Mouse (Mus musculus) hindbrain, embryonic 11.5 days (tissue): Measurements from ENCODE around the gene Hs3st4. TPM values are rescaled to one million over a fixed set of nuclear protein-coding genes. Genes with fewer than 3 reads are reported as not detected.
A peak's percentile ranks its signal among the peaks of the same experiment; 100 is the strongest.

Source experiments
- ATAC-seq: fragments of 200-750 bp; cut with Nextera tagmentation; 2 replicates; pipeline ENCODE4 v1.8.0; 2017; ENCODE audit warnings: mild to moderate bottlenecking, moderate TSS enrichment, moderate library complexity; ENCODE audit not compliant: low FRiP score
- DNase-seq: peaks from one replicate; pipeline ENCODE4 v3.0.0-alpha.2; 2015; ENCODE audit warnings: low spot score
- H3K27ac ChIP-seq: fragments of 300-500 bp; sonication (generic); 2 replicates; pipeline ENCODE4 v1.5.1; 2014; ENCODE audit warnings: mild to moderate bottlenecking, low read depth, low read length
- H3K27me3 ChIP-seq: fragments of 300-500 bp; sonication (generic); 2 replicates; pipeline ENCODE4 v1.6.1; 2014; ENCODE audit warnings: mild to moderate bottlenecking, low read length, moderate library complexity, mixed read lengths; ENCODE audit not compliant: control insufficient read depth, insufficient read depth
- H3K36me3 ChIP-seq: fragments of 300-500 bp; sonication (generic); 2 replicates; pipeline ENCODE4 v1.6.1; 2014; ENCODE audit warnings: mild to moderate bottlenecking, low read length, moderate library complexity, mixed read lengths; ENCODE audit not compliant: control insufficient read depth, insufficient read depth
- H3K4me1 ChIP-seq: fragments of 300-500 bp; sonication (generic); replicated peaks from 2 replicates; pipeline ENCODE4 v1.6.1; 2014; ENCODE audit warnings: low read length, mixed read lengths; ENCODE audit not compliant: control insufficient read depth, insufficient read depth
- H3K4me2 ChIP-seq: fragments of 300-500 bp; sonication (generic); replicated peaks from 2 replicates; pipeline ENCODE4 v1.6.1; 2014; ENCODE audit warnings: mild to moderate bottlenecking, low read depth, low read length
- H3K4me3 ChIP-seq: fragments of 300-500 bp; sonication (generic); 2 replicates; pipeline ENCODE4 v1.5.1; 2014; ENCODE audit warnings: low read depth, low read length
- H3K9ac ChIP-seq: fragments of 300-500 bp; sonication (generic); 2 replicates; pipeline ENCODE4 v1.6.1; 2014; ENCODE audit warnings: low read depth, low read length
- H3K9me3 ChIP-seq: fragments of 300-500 bp; sonication (generic); 2 replicates; pipeline ENCODE4 v1.6.1; 2016; ENCODE audit warnings: low read length; ENCODE audit not compliant: control insufficient read depth
- WGBS: fragments of 180-500 bp; shearing (Covaris S2); extraction: QIAGEN DNeasy Blood & Tissue Kit; methylation state at CpG from one replicate; pipeline ENCODE4 v1.1.7; 2014; 5-methylcytosine and 5-hydroxymethylcytosine counted together
- polyA plus RNA-seq: library from polyadenylated mRNA; unstranded; fragments of >200 nt; fragmentation: Nextera tagmentation; extraction: Ambion mirVana; gene quantifications from 2 replicates; pipeline ENCODE4 v1.2.1, GENCODE M21; 2014

Hs3st4 gene
- polyA plus RNA-seq, 1 experiment from 2014 or later, result 0.43 TPM

DNA sequence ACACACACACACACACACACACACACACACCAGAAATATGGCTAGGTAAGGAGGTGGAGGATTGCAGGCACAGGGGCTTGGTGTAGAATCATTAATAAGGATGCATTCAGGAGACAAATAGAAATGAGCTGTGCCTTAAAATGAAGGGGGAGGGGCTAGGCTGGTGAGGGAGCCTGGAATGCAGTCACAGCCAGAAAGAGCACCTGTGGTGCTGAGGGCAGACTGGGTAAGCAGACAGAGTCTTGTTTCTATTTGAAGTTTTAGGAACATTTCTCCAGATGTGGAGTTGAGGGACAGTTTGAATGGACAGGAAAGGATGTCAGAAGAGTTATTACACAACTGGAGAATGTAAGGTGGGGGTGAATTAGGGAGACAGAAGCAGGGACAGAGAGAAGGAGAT is 64.7 kb downstream of the Hs3st4 start:
- Histone ChIP-seq H3K27ac (no peak overlapping the region), H3K4me3 (no peak overlapping the region), H3K4me1 (no peaks in the 10 kb centered on the region), H3K9ac (no peak overlapping the region), H3K9me3 (no peaks in the 10 kb centered on the region), H3K36me3 (no peaks in the 10 kb centered on the region), H3K27me3 (no peaks in the 10 kb centered on the region), H3K4me2 (no peak overlapping the region)
- ATAC-seq (no peak), DNase-seq (no peak)

DNA sequence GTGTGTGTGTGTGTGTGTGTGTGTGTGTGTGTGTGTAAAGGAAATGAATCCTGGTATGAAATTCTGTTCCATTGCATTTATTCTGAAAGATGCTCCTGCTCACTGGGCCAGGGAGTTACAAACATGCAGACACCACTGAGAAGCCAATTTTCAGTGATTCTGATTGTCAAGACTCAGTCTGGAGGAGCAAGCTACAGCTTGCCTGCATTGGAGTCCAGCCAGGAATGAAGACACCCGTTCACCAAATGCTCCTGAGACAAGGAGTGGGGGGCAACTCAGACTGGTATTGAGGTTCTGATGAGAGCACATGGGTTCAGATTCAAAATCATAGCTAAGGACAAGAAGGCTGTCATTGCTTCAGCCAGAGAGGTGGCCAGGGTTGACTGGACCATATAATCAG is 66.3 kb downstream of the Hs3st4 start:
- 83% methylated on average over 1 of the region's 1 CpGs for WGBS
- Histone ChIP-seq H3K9me3 (no peaks in the 10 kb centered on the region), H3K9ac (no peak overlapping the region), H3K27ac (no peak overlapping the region), H3K4me2 (no peak overlapping the region), H3K27me3 (no peaks in the 10 kb centered on the region), H3K4me1 (no peaks in the 10 kb centered on the region), H3K4me3 (no peak overlapping the region), H3K36me3 (no peaks in the 10 kb centered on the region)
- DNase-seq, result no peak
- ATAC-seq, result no peak

DNA sequence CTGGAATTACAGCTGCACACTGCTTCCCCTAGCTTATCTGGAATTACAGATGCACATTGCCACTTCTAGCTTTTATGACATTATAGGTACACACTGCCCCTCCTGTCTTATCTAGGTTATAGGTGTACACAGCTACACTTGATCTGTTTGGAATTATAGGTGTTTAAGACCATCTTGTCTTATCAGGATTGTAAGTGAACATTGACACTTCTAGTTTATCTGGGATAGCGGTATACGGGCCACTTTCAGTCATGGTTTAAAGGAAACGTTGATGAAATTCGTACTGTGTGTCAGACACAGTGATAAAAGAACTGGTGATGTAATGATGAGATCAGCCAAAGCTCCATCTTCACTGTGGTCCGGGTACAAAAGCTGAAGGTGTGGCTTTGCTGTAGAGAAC is 67.8 kb downstream of the Hs3st4 start:
- 91% methylated on average over 5 of the region's 5 CpGs for WGBS
- Histone ChIP-seq H3K9ac (no peak overlapping the region), H3K4me3 (no peak overlapping the region), H3K4me2 (no peak overlapping the region), H3K4me1 (no peaks in the 10 kb centered on the region), H3K27ac (no peak overlapping the region), H3K27me3 (no peaks in the 10 kb centered on the region), H3K9me3 (no peaks in the 10 kb centered on the region), H3K36me3 (no peaks in the 10 kb centered on the region)
- ATAC-seq (no peak), DNase-seq (no peak)

DNA sequence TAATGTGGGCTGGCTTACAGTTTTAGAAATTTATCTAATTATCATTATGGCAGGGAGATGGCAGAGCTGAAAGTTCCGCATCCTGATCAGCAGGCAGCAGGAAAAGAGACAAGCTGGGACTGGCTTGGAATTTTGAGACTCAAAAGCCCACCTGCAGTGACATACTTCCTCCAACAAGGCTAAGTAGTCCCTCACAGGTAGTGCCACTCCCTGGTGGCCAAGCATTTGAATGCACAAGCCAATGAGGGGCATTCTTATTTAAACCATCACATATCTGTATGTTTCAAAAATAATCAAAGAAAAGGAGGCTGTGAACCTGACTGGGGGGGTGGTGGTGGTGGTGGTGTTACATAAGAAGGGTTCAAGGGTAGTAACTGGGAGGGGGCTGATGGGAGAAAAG is 101.1 kb downstream of the Hs3st4 start:
- no peak overlapping the region for H3K4me3 ChIP-seq
- no peaks in the 10 kb centered on the region for H3K27me3 ChIP-seq
- H3K9ac ChIP-seq, result no peak overlapping the region
- H3K27ac ChIP-seq, result no peak overlapping the region
- ATAC-seq (no peak), DNase-seq (no peak)
- no peaks in the 10 kb centered on the region for H3K9me3 ChIP-seq
- H3K36me3 ChIP-seq, result no peaks in the 10 kb centered on the region
- H3K4me1 ChIP-seq, result no peaks in the 10 kb centered on the region
- 65% methylated on average over 1 of the region's 1 CpGs for WGBS
- no peak overlapping the region for H3K4me2 ChIP-seq

DNA sequence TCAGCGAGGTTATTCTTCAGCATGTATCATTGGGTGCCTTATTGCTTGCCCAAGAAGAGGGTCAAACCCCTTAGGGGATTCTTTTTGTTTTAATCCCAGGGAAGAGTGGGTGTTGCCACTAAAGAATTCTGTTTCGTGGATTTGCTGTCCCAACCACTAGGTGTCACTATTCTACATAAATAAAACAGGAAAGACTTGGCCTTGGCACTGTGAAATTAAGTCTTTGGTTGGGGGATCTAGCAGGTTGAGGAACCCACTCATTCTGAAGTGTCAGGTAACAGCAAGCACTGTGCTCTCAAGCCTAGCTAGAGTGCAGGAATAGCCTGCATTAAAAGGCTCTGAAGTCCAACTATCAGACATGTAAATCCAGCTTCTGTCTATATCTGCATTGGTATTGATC is 146.3 kb downstream of the Hs3st4 start:
- no peak overlapping the region for H3K4me3 ChIP-seq
- no peak overlapping the region for H3K27ac ChIP-seq
- no peaks in the 10 kb centered on the region for H3K9me3 ChIP-seq
- DNase-seq, result peak; percentile 55
- no peak overlapping the region for H3K4me2 ChIP-seq
- no peaks in the 10 kb centered on the region for H3K36me3 ChIP-seq
- H3K27me3 ChIP-seq, result no peaks in the 10 kb centered on the region
- H3K9ac ChIP-seq, result no peak overlapping the region
- WGBS, result 14% methylated on average over 2 of the region's 2 CpGs
- ATAC-seq, result no peak
- H3K4me1 ChIP-seq, result no peaks in the 10 kb centered on the region

DNA sequence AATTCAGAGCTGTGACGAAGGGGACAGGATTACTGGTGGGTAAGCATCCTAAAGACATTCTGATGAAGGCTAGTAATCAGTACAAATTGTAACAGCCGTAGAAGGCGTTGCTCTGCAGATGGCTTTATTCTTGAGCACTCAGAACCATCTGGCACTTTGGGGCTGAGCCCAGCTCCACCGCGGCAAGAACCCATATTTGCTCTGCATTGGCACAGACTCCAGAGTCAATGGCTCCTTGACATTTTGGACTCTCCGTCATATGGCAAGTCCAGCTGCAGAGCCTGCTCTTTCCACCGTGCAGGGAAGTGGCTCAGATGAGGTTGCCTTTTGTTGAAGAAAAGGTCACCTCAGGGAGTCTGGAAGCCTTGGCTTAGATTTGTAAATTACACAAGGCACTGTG is 148.6 kb downstream of the Hs3st4 start:
- no peaks in the 10 kb centered on the region for H3K27me3 ChIP-seq
- no peak for ATAC-seq
- H3K4me3 ChIP-seq, result no peak overlapping the region
- WGBS, result 71% methylated on average over 7 of the region's 7 CpGs
- H3K4me1 ChIP-seq, result no peaks in the 10 kb centered on the region
- peak; percentile 2 for DNase-seq
- H3K36me3 ChIP-seq, result no peaks in the 10 kb centered on the region
- H3K27ac ChIP-seq, result no peak overlapping the region
- no peak overlapping the region for H3K4me2 ChIP-seq
- no peak overlapping the region for H3K9ac ChIP-seq
- H3K9me3 ChIP-seq, result no peaks in the 10 kb centered on the region

DNA sequence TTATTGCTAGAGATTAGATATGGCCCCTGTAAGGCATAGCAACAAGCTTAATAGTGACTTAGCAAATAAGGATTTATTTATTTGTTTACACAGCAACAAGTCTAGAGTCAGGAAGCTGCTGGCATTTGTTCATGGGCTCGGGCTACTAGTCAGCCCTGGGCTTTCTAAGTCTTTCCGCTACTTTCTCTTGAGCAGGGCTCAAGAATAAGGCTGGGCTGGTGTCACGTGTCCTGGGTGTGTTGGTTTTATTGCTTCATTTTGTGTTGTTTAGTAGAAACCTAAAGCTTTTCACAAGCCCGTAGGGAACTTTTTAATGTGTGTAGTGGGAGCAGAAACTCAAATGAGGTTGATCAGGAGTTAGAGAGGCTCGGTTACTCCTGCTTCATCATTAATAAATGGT is 153.5 kb downstream of the Hs3st4 start:
- 91% methylated on average over 5 of the region's 5 CpGs for WGBS
- ATAC-seq (no peak), DNase-seq (no peak)
- Histone ChIP-seq H3K27ac (no peak overlapping the region), H3K9ac (no peak overlapping the region), H3K4me1 (no peaks in the 10 kb centered on the region), H3K36me3 (no peaks in the 10 kb centered on the region), H3K4me2 (no peak overlapping the region), H3K27me3 (no peaks in the 10 kb centered on the region), H3K9me3 (no peaks in the 10 kb centered on the region), H3K4me3 (no peak overlapping the region)

DNA sequence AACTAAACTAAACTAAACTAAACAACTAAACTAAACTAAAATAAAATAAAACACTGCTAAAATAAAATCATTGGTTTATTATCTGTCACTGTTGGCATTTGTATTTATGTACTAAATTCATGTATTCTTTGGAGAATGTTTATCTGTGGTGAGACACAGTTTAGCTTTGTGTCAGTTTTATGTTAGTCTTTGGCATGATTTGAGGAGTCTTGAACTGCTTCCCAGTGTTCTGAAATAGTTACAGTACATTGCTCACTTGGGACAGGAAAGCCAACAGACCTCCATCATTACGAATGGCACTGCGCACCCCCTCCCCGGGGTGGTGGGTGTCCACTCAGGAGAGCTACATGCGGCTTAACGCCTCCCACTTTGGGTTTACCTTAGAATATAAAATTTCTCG is 158.6 kb downstream of the Hs3st4 start:
- Histone ChIP-seq H3K4me2 (no peak overlapping the region), H3K9ac (no peak overlapping the region), H3K36me3 (no peaks in the 10 kb centered on the region), H3K4me3 (no peak overlapping the region), H3K27ac (no peak overlapping the region), H3K27me3 (no peaks in the 10 kb centered on the region), H3K9me3 (no peaks in the 10 kb centered on the region), H3K4me1 (no peaks in the 10 kb centered on the region)
- ATAC-seq (no peak), DNase-seq (no peak)
- 94% methylated on average over 6 of the region's 6 CpGs for WGBS

DNA sequence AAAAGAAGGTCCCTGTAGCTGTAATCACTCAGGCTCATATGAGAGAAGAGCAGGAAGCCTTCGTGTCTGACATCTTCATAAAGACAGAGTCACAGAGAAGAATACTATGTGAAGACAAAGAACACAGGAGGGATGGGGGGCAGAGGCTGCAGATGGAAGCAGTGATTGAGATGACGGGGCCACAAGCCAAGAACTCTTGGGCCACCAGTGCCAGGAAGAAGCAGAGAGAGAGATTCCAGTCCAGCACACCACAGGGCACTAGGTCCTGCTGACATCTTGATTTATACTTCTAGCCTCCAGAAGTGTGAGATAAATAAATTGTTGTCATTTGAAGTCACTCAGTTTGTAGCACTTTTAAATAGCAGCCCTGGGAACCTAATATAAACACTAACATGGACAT is 168.2 kb downstream of the Hs3st4 start:
- Histone ChIP-seq H3K9me3 (no peaks in the 10 kb centered on the region), H3K9ac (no peak overlapping the region), H3K36me3 (no peaks in the 10 kb centered on the region), H3K4me1 (no peaks in the 10 kb centered on the region), H3K27ac (no peak overlapping the region), H3K4me2 (no peak overlapping the region), H3K4me3 (no peak overlapping the region), H3K27me3 (no peaks in the 10 kb centered on the region)
- DNase-seq (no peak), ATAC-seq (no peak)
- 91% methylated on average over 2 of the region's 2 CpGs for WGBS
